Mouse (Mus musculus) midbrain, embryonic 10.5 days (tissue): Measurements from ENCODE around the gene Pdcd5. TPM values are rescaled to one million over a fixed set of nuclear protein-coding genes. Genes with fewer than 3 reads are reported as not detected.

ENCODE experiments used
- DNase-seq: peaks from one replicate; pipeline ENCODE4 v3.0.0-alpha.2; 2017; ENCODE audit warnings: low spot score
- H3K27ac ChIP-seq: fragments of 300-500 bp; sonication (generic); replicated peaks from 2 replicates; pipeline ENCODE4 v1.5.1; 2016; ENCODE audit warnings: mild to moderate bottlenecking
- H3K27me3 ChIP-seq: fragments of 300-500 bp; sonication (generic); 2 replicates; pipeline ENCODE4 v1.6.1; 2016; ENCODE audit warnings: low read depth, mild to moderate bottlenecking; ENCODE audit not compliant: poor library complexity, severe bottlenecking
- H3K36me3 ChIP-seq: fragments of 300-500 bp; sonication (generic); 2 replicates; pipeline ENCODE4 v1.6.1; 2016; ENCODE audit warnings: mild to moderate bottlenecking, moderate library complexity
- H3K4me1 ChIP-seq: fragments of 300-500 bp; sonication (generic); 2 replicates; pipeline ENCODE4 v1.6.1; 2016
- H3K4me3 ChIP-seq: fragments of 300-500 bp; sonication (generic); 2 replicates; pipeline ENCODE4 v1.5.1; 2016; ENCODE audit warnings: mild to moderate bottlenecking, moderate library complexity
- H3K9me3 ChIP-seq: fragments of 300-500 bp; sonication (generic); replicated peaks from 2 replicates; pipeline ENCODE4 v1.6.1; 2016; ENCODE audit warnings: mild to moderate bottlenecking
- WGBS: fragments of 180-500 bp; shearing (Covaris S2); methylation state at CpG from one replicate; pipeline ENCODE4 v1.1.7; 2016; 5-methylcytosine and 5-hydroxymethylcytosine counted together
- polyA plus RNA-seq: library from polyadenylated mRNA; unstranded; fragments of >200 nt; fragmentation: Nextera tagmentation; extraction: Ambion mirVana; gene quantifications from 2 replicates; pipeline ENCODE4 v1.2.1, GENCODE M21; 2016

Gene Pdcd5
- polyA plus RNA-seq, 1 experiment from 2014 or later = 342 TPM

DNA sequence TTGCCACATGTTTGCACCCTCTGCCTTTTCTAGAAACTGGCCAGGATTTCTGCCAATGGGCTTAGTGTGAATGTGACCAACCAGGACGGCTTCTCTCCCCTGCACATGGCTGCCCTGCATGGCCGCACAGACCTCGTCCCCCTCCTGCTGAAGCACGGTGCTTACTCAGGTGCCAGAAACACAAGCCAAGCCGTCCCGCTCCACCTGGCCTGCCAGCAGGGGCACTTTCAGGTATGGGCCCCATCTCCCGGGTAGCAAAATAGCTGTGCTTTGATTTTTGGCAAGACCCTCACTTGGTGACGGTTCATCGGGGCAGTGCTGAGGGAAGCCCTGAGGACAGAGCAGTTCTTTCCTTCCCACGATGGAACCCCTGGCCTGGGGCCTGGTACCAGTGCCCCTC lies 19.9 kb downstream of the Pdcd5 start:
- Histone ChIP-seq H3K9me3 (no peaks in the 10 kb centered on the region; the same call in 1 of the 2 replicates), H3K36me3 (peaks cover 87% of the 10 kb centered on the region), H3K27me3 (no peaks in the 10 kb centered on the region), H3K27ac (no peak overlapping the region), H3K4me3 (no peak overlapping the region), H3K4me1 (no peaks in the 10 kb centered on the region)
- DNase-seq = no peak
- 92% methylated on average over 10 of the region's 10 CpGs for WGBS

- 96% methylated on average over 5 of the region's 5 CpGs for WGBS
- Histone ChIP-seq H3K4me3 (no peak overlapping the region), H3K36me3 (peaks cover 86% of the 10 kb centered on the region), H3K4me1 (no peaks in the 10 kb centered on the region), H3K27ac (no peak overlapping the region), H3K9me3 (no peaks in the 10 kb centered on the region), H3K27me3 (no peaks in the 10 kb centered on the region)
- no peak for DNase-seq
Measured at GRCm38 (mm10) chr7:35626038-35626437, 21.3 kb downstream of the Pdcd5 start.

DNA sequence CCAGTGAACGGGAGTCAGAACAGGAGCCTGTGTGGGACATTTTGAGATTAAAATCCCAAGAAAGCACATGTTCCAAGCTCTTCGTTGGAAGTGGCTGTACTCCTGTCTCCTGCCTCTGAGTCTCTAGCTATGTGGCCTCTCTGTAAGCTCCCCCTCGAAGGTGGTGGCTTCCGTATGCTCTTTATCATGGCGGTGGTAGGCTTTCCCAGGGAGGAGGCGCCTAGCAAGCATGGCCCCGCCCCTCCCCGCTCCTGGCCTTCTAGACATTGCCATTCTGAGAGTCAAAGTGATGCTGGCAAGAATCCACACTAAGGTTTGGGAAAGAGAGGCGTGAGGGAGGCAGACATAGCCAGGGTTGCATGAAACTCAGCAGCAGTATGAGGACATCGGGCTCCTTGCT lies 24.7 kb downstream of the Pdcd5 start:
- H3K9me3 ChIP-seq = no peaks in the 10 kb centered on the region
- peaks cover 83% of the 10 kb centered on the region for H3K36me3 ChIP-seq
- H3K27me3 ChIP-seq = no peaks in the 10 kb centered on the region
- H3K4me3 ChIP-seq = no peak overlapping the region
- WGBS = 93% methylated on average over 10 of the region's 10 CpGs
- H3K27ac ChIP-seq = no peak overlapping the region
- no peak for DNase-seq
- peaks cover 2% of the 10 kb centered on the region; the same call in 1 of the 2 replicates for H3K4me1 ChIP-seq

- H3K9me3 ChIP-seq = no peaks in the 10 kb centered on the region
- peaks cover 15% of the 10 kb centered on the region for H3K4me1 ChIP-seq
- peaks cover 89% of the 10 kb centered on the region for H3K36me3 ChIP-seq
- 73% methylated on average over 4 of the region's 4 CpGs for WGBS
- no peak overlapping the region for H3K27ac ChIP-seq
- DNase-seq = no peak
- H3K27me3 ChIP-seq = no peaks in the 10 kb centered on the region
- H3K4me3 ChIP-seq = no peak overlapping the region
Measured at GRCm38 (mm10) chr7:35617513-35617912, 29.8 kb downstream of the Pdcd5 start.

DNA sequence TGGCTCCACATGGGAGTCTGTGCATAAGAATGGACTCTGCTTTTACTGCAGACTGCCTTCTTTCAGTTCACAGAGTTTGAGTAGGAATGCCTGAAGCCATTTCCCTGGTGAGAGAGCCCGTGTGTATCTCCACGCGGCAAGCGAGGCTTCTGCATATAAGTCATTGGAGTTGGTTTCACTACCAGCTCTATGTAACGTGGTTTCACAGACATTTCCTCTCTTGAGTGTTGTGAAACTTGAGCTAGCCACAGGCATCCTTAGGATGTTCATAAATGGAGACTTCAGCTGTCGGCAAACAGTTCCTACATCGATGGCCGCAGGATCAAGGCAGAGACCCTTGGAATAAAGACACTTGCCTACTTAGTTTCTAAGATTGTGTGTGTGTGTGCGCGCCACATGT lies 38.1 kb downstream of the Pdcd5 start:
- DNase-seq = no peak
- Histone ChIP-seq H3K4me3 (no peak overlapping the region), H3K27ac (no peak overlapping the region), H3K4me1 (peaks cover under 1% of the 10 kb centered on the region; the same call in 1 of the 2 replicates), H3K27me3 (no peaks in the 10 kb centered on the region), H3K36me3 (peaks cover 84% of the 10 kb centered on the region), H3K9me3 (peaks cover 4% of the 10 kb centered on the region; the same call in 1 of the 2 replicates)
- 97% methylated on average over 10 of the region's 10 CpGs for WGBS

DNA sequence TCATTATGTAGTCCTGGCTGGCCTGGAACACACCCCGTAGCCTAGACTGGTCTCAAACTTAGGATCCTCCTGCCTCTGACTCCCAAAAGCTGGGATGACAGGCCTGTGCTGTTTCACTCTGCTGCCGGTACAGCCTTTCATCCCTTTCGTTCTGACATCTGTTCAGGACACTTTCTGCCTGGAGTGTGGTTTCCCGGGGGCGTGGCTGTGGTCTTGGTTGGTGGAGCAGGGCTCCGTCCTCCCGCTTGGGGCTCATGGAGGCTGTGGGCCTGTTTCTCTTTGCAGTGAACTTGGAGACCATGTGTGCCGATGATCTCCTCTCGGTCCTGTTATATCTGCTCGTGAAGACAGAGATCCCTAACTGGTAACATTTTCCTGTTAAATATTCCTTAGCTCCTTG lies 40.5 kb downstream of the Pdcd5 start:
- WGBS = 87% methylated on average over 10 of the region's 10 CpGs
- peaks cover 82% of the 10 kb centered on the region for H3K36me3 ChIP-seq

GRCm38 (mm10) chr7:35602766-35603165 lies 44.6 kb downstream of the Pdcd5 start:
- Histone ChIP-seq H3K4me3 (no peak overlapping the region), H3K9me3 (no peaks in the 10 kb centered on the region), H3K4me1 (no peaks in the 10 kb centered on the region), H3K27me3 (no peaks in the 10 kb centered on the region), H3K36me3 (peaks cover 64% of the 10 kb centered on the region), H3K27ac (no peak overlapping the region)
- DNase-seq = no peak
- 95% methylated on average over 5 of the region's 5 CpGs for WGBS

More for the DNA sequence above, 40.5 kb downstream of the Pdcd5 start:
- Histone ChIP-seq H3K4me1 (no peaks in the 10 kb centered on the region), H3K27me3 (no peaks in the 10 kb centered on the region), H3K4me3 (no peak overlapping the region), H3K27ac (no peak overlapping the region), H3K9me3 (peaks cover 4% of the 10 kb centered on the region; the same call in 1 of the 2 replicates)
- no peak for DNase-seq

DNA sequence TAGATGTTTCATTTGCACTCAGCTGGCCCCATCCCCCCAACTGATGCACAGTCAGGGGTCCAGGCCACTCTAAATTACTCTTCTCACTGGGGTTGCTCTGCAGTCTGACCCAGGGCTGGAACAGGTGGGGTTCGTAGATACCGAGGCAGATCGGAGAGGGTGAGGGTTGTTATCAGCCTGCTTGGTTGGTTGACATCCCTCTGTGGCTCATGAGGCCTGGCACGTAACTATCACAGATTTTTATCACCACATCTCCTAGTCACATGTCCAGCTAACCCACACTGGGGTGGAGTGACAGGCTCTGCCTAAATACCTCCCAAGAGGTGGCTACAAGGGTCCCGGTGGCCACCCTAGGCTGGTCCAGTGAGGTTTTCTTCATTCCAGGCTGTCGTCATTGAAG lies 46.2 kb downstream of the Pdcd5 start:
- H3K27ac ChIP-seq = no peak overlapping the region
- peaks cover 56% of the 10 kb centered on the region for H3K36me3 ChIP-seq
- WGBS = 95% methylated on average over 6 of the region's 6 CpGs

GRCm38 (mm10) chr7:35600031-35600430 lies 47.3 kb downstream of the Pdcd5 start:
- no peaks in the 10 kb centered on the region for H3K27me3 ChIP-seq
- H3K4me3 ChIP-seq = no peak overlapping the region
- WGBS = 96% methylated on average over 10 of the region's 10 CpGs
- DNase-seq = no peak
- H3K9me3 ChIP-seq = no peaks in the 10 kb centered on the region
- no peaks in the 10 kb centered on the region for H3K4me1 ChIP-seq
- peaks cover 66% of the 10 kb centered on the region for H3K36me3 ChIP-seq
- H3K27ac ChIP-seq = no peak overlapping the region

More for the DNA sequence above, 46.2 kb downstream of the Pdcd5 start:
- no peaks in the 10 kb centered on the region for H3K4me1 ChIP-seq
- H3K27me3 ChIP-seq = no peaks in the 10 kb centered on the region
- no peaks in the 10 kb centered on the region for H3K9me3 ChIP-seq
- DNase-seq = no peak
- no peak overlapping the region for H3K4me3 ChIP-seq

GRCm38 (mm10) chr7:35599492-35599891 lies 47.8 kb downstream of the Pdcd5 start:
- Histone ChIP-seq H3K36me3 (peaks cover 70% of the 10 kb centered on the region), H3K4me1 (no peaks in the 10 kb centered on the region), H3K27ac (no peak overlapping the region), H3K4me3 (no peak overlapping the region), H3K27me3 (no peaks in the 10 kb centered on the region), H3K9me3 (no peaks in the 10 kb centered on the region)
- WGBS = 94% methylated on average over 9 of the region's 9 CpGs
- no peak for DNase-seq

- no peak for DNase-seq
- H3K27me3 ChIP-seq = no peaks in the 10 kb centered on the region
- WGBS = 90% methylated on average over 5 of the region's 5 CpGs
- H3K9me3 ChIP-seq = no peaks in the 10 kb centered on the region
- H3K27ac ChIP-seq = no peak overlapping the region
- no peak overlapping the region for H3K4me3 ChIP-seq
- no peaks in the 10 kb centered on the region for H3K4me1 ChIP-seq
- H3K36me3 ChIP-seq = peaks cover 61% of the 10 kb centered on the region
Measured at GRCm38 (mm10) chr7:35594311-35594710, 53.0 kb downstream of the Pdcd5 start.
